Mouse (Mus musculus): ENCODE measurements around the gene Rbfox3. TPM values are rescaled to one million over a fixed set of nuclear protein-coding genes. Genes with fewer than 3 reads are reported as not detected.

Gene Rbfox3
- polyA plus RNA-seq, 1 experiment from 2014 or later: 0.26 TPM

DNA sequence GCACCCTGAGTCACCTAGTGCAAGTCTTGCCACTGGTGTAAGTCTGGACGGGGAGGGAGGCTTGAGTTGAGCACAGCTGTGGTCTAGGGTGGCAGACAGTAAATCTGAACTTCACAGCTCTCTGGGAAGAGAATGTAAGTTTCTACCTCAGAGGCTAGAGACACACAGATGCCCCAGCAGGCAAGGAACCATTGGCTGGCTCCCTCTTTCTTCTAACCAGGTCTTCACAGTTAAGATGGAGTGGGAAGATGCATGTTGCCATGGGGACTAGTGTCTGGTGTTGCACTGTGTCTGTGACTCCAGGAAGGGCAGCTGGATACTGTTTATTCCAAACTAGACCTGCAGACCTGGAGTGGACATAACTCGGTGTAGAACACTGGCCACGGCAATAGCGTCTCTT lies 348.6 kb downstream of the Rbfox3 start:
- WGBS: 79% methylated on average over 4 of the region's 4 CpGs
- Histone ChIP-seq H3K9me3 (no peaks in the 10 kb centered on the region), H3K27ac (no peak overlapping the region), H3K27me3 (peaks cover 40% of the 10 kb centered on the region), H3K4me1 (no peaks in the 10 kb centered on the region), H3K4me3 (no peak overlapping the region), H3K36me3 (no peaks in the 10 kb centered on the region), H3K4me2 (no peak overlapping the region), H3K9ac (no peak overlapping the region)
- no peak for ATAC-seq (ENCODE audit: insufficient number of reproducible peaks, low FRiP score, low TSS enrichment, low read depth)

DNA sequence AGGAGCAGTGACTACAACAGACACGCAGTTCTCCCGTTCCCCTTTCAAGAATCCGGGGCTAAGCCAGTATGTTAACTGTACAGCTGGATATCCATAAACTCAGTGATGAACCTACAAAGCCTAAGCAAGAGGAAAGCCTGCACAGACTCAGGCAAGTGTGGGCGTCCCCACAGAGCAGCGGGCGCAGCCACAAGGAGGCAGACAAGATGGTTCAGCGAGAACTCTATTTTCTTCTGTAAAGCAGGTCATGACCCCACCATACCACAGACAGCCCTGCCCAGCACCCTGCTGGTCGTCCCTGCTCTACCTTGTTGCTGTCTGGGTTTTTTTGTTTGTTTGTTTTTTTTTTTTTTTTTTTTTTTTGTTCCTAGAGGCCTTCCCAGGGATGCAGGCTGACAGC lies 353.2 kb downstream of the Rbfox3 start:
- H3K4me1 ChIP-seq: peaks cover 3% of the 10 kb centered on the region; the same call in 1 of the 2 replicates
- WGBS: 66% methylated on average over 8 of the region's 8 CpGs

DNA sequence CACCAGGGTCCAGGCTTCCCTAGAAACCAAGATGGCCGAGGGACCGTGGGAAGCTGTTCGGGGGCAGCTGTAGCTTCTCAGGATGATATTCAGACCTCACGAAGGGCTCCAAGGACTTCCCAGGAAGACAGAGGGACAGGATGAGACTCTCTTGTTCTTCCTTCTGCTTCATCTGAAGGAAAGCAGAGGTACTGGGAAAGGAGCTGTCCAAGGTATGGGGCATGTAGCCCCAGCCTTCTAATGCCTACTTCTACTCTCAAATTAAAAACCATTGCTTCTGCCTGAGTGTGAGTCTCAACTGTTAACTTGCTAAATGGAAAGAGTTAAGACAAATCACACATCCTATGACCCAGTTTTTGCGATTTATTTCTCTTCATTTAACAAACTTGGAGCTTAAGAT lies 355.8 kb downstream of the Rbfox3 start:
- no peaks in the 10 kb centered on the region for H3K9me3 ChIP-seq
- peaks cover 3% of the 10 kb centered on the region; the same call in 1 of the 2 replicates for H3K4me1 ChIP-seq
- H3K4me2 ChIP-seq: no peak overlapping the region
- no peak overlapping the region for H3K4me3 ChIP-seq
- WGBS: 64% methylated on average over 5 of the region's 5 CpGs
- no peak for ATAC-seq (ENCODE audit: insufficient number of reproducible peaks, low FRiP score, low TSS enrichment, low read depth)
- no peaks in the 10 kb centered on the region for H3K36me3 ChIP-seq
- H3K27ac ChIP-seq: no peak overlapping the region
- H3K27me3 ChIP-seq: peaks cover 16% of the 10 kb centered on the region; the same call in 1 of the 2 replicates
- H3K9ac ChIP-seq: no peak overlapping the region

More for the DNA sequence above, 353.2 kb downstream of the Rbfox3 start:
- no peak for ATAC-seq (ENCODE audit: insufficient number of reproducible peaks, low FRiP score, low TSS enrichment, low read depth)
- Histone ChIP-seq H3K4me3 (no peak overlapping the region), H3K4me2 (no peak overlapping the region), H3K9me3 (no peaks in the 10 kb centered on the region), H3K27me3 (peaks cover 18% of the 10 kb centered on the region; the same call in 1 of the 2 replicates), H3K27ac (no peak overlapping the region), H3K9ac (no peak overlapping the region), H3K36me3 (no peaks in the 10 kb centered on the region)

DNA sequence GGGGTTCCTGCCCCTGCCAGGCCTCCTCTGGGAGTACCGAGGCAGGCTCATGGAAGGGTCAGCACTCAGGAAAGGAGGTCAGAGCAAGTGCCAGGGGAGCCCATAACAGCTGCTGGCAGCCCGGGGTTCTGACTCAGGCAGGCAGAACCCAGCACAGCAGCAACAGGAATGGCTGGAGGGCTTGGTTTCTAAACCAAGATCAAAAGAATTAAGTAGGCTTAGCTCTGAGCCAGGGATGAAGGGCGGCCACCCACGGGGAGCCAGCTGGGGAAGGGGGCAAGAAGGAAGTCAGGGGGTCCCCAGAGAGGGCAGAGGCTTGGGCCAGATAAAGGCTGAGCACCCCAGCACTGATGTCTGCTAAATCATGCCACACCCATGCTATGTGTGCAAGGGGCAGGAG lies 356.9 kb downstream of the Rbfox3 start:
- H3K4me2 ChIP-seq: no peak overlapping the region
- no peak overlapping the region for H3K9ac ChIP-seq
- no peak for ATAC-seq (ENCODE audit: insufficient number of reproducible peaks, low FRiP score, low TSS enrichment, low read depth)
- WGBS: 12% methylated on average over 4 of the region's 4 CpGs
- peaks cover 3% of the 10 kb centered on the region; the same call in 1 of the 2 replicates for H3K4me1 ChIP-seq
- no peaks in the 10 kb centered on the region for H3K36me3 ChIP-seq
- H3K4me3 ChIP-seq: no peak overlapping the region
- H3K27ac ChIP-seq: no peak overlapping the region
- H3K27me3 ChIP-seq: peaks cover 22% of the 10 kb centered on the region
- H3K9me3 ChIP-seq: no peaks in the 10 kb centered on the region

DNA sequence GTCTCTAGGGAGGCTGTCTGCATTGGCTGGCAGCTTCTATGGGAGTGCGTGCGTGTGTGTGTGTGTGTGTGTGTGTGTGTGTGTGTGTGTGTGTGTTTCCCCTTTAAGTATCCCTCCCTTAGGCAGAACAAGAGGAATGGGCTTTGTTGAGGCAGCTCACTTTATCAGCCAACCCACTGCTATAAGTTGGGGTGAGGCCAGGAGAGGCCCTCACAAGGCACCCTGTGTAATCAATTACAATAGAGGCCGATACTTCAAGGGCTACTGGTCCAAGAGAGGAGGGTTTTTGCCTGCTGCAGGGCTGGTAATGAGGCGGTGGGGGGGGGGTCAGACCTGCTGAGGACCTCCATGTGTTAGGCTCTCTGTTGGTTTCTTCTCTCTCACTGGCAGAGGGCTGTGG lies 357.5 kb downstream of the Rbfox3 start:
- Histone ChIP-seq H3K9me3 (no peaks in the 10 kb centered on the region), H3K9ac (no peak overlapping the region), H3K4me2 (no peak overlapping the region), H3K27me3 (peaks cover 22% of the 10 kb centered on the region), H3K4me1 (peaks cover 3% of the 10 kb centered on the region; the same call in 1 of the 2 replicates), H3K4me3 (no peak overlapping the region), H3K27ac (no peak overlapping the region), H3K36me3 (no peaks in the 10 kb centered on the region)
- WGBS: 19% methylated on average over 4 of the region's 4 CpGs
- no peak for ATAC-seq (ENCODE audit: insufficient number of reproducible peaks, low FRiP score, low TSS enrichment, low read depth)

DNA sequence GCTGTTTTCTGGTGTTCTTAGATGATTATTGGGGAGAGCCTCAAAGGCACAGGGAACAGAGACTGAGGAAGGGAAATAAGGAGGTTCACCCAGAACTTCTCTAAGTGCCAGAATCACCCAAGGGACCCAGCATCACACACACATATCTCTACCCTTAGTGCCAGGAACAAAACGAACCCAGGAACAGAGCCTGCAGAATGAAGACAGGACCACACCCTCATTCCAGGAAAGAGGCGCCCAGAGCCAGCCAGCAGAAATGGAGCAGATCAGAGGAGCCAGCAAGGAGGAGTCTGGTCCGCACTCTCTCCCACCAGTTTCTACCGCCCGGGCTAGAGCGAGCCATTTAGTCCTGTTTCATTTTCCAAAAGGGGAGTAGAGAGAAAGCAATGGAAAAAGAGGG lies 358.4 kb downstream of the Rbfox3 start:
- H3K9me3 ChIP-seq: no peaks in the 10 kb centered on the region
- no peak overlapping the region for H3K9ac ChIP-seq
- H3K36me3 ChIP-seq: no peaks in the 10 kb centered on the region
- H3K27me3 ChIP-seq: peaks cover 22% of the 10 kb centered on the region
- no peak overlapping the region for H3K4me2 ChIP-seq
- peaks cover 3% of the 10 kb centered on the region; the same call in 1 of the 2 replicates for H3K4me1 ChIP-seq
- no peak overlapping the region for H3K4me3 ChIP-seq
- WGBS: 41% methylated on average over 6 of the region's 6 CpGs
- no peak for ATAC-seq (ENCODE audit: insufficient number of reproducible peaks, low FRiP score, low TSS enrichment, low read depth)
- H3K27ac ChIP-seq: no peak overlapping the region

DNA sequence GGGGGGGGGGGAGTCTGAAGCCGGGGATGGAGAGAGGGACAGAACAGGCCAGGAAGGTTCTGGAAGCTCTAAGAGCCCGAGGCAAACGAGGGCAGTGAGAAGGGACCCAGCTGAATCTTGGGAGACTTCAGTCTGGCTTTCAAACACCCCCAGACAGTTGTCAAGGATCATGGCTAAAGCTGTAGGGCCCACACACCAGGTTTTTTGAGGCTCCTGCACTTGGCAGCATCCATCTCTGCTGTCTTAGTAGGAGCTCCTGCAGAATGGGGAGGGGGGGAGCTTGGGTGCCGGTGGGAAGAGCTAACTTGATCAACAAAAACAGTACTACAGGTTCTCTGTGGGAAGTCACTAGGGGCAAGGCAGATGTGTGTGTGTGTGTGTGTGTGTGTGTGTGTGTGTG lies 358.9 kb downstream of the Rbfox3 start:
- ATAC-seq (ENCODE audit: insufficient number of reproducible peaks, low FRiP score, low TSS enrichment, low read depth): no peak
- no peak overlapping the region for H3K4me2 ChIP-seq
- no peak overlapping the region for H3K9ac ChIP-seq
- H3K27ac ChIP-seq: no peak overlapping the region
- H3K4me1 ChIP-seq: peaks cover 3% of the 10 kb centered on the region; the same call in 1 of the 2 replicates
- H3K4me3 ChIP-seq: no peak overlapping the region
- no peaks in the 10 kb centered on the region for H3K36me3 ChIP-seq
- peaks cover 22% of the 10 kb centered on the region for H3K27me3 ChIP-seq
- H3K9me3 ChIP-seq: no peaks in the 10 kb centered on the region
- WGBS: 47% methylated on average over 4 of the region's 4 CpGs

DNA sequence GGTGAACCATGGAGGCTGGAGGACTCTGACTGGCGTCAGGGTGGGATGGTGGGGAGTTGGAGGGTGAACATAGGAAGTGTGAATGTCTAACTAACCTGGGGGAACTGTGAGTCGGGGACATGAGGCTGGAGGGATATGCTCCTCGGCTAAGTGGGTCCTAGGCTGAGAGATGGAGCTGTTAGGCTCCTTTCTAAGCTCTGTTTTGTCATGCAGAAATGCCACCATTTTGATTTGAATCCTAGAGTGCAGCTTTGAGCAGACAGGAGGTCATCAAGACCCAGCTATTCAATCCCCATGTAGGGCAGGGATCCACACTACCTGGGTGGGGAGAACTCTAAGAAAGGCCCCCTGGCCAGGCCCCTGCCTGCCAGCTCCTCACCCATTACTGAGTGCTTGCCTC lies 359.7 kb downstream of the Rbfox3 start:
- Histone ChIP-seq H3K36me3 (no peaks in the 10 kb centered on the region), H3K27me3 (peaks cover 22% of the 10 kb centered on the region), H3K9ac (no peak overlapping the region), H3K4me3 (no peak overlapping the region), H3K9me3 (no peaks in the 10 kb centered on the region), H3K4me1 (peaks cover 3% of the 10 kb centered on the region; the same call in 1 of the 2 replicates), H3K27ac (no peak overlapping the region), H3K4me2 (no peak overlapping the region)
- ATAC-seq (ENCODE audit: insufficient number of reproducible peaks, low FRiP score, low TSS enrichment, low read depth): no peak
- 47% methylated on average over 3 of the region's 3 CpGs for WGBS

DNA sequence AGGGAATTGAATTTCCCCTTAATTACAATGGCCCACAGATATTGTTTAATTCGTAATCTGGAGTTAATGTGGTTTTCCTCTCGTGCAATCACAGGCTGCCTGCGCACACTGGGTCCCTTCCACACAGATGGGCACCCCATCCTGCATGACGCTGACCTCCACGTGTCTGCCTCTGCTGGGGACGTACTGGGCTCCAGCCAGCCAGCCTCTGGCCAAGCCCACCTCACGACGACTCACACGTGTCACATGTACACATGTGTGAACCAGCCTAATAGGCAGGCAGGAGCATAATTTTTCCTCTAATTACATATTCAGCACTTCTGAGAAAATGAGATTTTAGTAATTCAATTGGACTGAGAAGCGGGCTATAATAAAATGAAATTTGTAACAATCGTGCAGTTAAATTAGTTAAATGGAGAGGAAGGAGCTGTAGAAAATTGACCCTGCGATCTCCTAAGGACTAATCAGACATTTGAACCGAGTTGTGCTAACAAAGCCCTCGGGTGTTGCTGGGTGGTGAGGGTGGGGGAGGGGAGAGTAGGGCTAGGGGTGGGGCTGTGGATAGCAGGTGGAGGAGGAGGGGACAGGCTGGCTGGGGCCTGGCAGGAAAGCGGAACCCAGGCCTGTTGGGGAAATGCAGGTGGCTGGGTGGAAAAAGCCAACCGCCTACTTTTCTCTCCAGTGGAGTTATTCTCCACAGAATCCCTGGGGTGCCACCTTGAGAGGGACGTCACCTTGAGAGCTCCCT lies 360.4 kb downstream of the Rbfox3 start:
- ATAC-seq (ENCODE audit: insufficient number of reproducible peaks, low FRiP score, low TSS enrichment, low read depth): no peak
- peaks cover 26% of the 10 kb centered on the region for H3K27me3 ChIP-seq

DNA sequence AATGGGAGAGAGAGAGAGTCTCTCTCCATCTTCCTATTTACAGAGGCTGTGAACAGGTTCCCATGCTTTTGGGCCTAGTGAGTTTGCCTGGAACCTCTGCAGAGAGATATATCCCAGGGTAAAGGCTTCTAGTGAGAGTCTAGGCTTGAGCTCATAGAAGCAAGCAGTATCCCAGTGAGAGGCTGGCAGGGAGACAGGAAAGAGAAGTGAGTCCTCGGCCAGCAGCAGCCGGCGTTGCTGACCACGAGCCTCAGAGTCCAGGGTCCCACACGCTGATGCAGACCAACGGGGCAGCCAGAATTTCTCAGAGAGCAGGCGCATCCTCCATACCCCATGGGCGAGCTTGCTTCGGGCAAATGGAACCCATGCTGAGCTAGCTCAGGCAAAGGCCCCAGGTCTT lies 363.2 kb downstream of the Rbfox3 start:
- Histone ChIP-seq H3K27me3 (peaks cover 19% of the 10 kb centered on the region), H3K9ac (no peak overlapping the region), H3K4me1 (no peaks in the 10 kb centered on the region), H3K4me3 (no peak overlapping the region), H3K4me2 (no peak overlapping the region), H3K36me3 (no peaks in the 10 kb centered on the region), H3K9me3 (no peaks in the 10 kb centered on the region), H3K27ac (no peak overlapping the region)
- no peak for ATAC-seq (ENCODE audit: insufficient number of reproducible peaks, low FRiP score, low TSS enrichment, low read depth)
- 84% methylated on average over 9 of the region's 9 CpGs for WGBS

More for the DNA sequence above, 360.4 kb downstream of the Rbfox3 start:
- H3K4me2 ChIP-seq: no peak overlapping the region
- WGBS: 25% methylated on average over 17 of the region's 17 CpGs
- H3K4me1 ChIP-seq: peaks cover 3% of the 10 kb centered on the region; the same call in 1 of the 2 replicates
- H3K9me3 ChIP-seq: no peaks in the 10 kb centered on the region
- no peaks in the 10 kb centered on the region for H3K36me3 ChIP-seq
- no peak overlapping the region for H3K27ac ChIP-seq
- no peak overlapping the region for H3K9ac ChIP-seq
- H3K4me3 ChIP-seq: no peak overlapping the region

DNA sequence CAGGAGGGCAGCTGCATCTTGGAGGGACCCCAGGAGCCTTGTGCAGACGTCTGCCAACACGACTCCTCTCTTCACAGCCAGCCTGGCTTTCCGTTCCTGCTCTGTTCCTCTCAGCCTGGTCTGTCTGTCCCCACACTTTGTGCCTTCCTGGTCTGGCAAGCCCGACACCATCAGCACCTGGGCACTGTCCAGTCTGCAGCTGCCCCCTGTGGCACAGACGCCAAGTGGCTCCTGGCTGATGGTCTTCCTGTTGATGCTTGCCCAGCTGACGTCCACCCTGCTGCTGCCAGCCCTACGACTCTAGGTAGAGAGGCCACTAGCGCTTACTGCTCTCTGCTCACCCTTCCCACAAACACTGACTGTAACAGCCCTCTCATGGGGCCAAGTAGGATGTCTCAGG lies 365.1 kb downstream of the Rbfox3 start:
- no peak for ATAC-seq (ENCODE audit: insufficient number of reproducible peaks, low FRiP score, low TSS enrichment, low read depth)
- Histone ChIP-seq H3K4me2 (no peak overlapping the region), H3K4me3 (no peak overlapping the region), H3K4me1 (no peaks in the 10 kb centered on the region), H3K27me3 (peaks cover 12% of the 10 kb centered on the region), H3K27ac (no peak overlapping the region), H3K36me3 (no peaks in the 10 kb centered on the region), H3K9ac (no peak overlapping the region), H3K9me3 (no peaks in the 10 kb centered on the region)
- 73% methylated on average over 8 of the region's 8 CpGs for WGBS

DNA sequence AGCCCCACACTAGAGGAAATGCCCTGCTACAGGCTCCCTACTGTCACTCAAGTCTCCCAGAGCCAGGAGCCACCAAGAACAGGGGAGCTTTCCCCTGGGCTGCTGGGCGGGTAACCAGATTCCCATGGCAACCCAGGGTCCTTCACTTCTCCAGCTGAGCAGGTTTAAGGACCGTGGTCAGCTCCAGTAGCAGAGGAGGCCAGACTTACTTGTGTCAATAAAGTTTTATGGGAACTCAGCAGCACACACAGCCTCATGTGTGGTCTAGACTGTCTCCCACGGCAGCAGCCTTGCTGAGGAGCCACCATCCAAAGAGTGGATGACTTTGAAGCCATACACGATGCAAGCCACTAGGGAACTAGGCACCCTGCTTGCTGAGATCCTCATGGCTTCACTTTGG lies 365.7 kb downstream of the Rbfox3 start:
- ATAC-seq (ENCODE audit: insufficient number of reproducible peaks, low FRiP score, low TSS enrichment, low read depth): no peak
- H3K36me3 ChIP-seq: no peaks in the 10 kb centered on the region
- no peaks in the 10 kb centered on the region for H3K9me3 ChIP-seq
- no peaks in the 10 kb centered on the region for H3K4me1 ChIP-seq
- H3K9ac ChIP-seq: no peak overlapping the region
- no peak overlapping the region for H3K27ac ChIP-seq
- H3K4me3 ChIP-seq: no peak overlapping the region
- H3K27me3 ChIP-seq: peaks cover 13% of the 10 kb centered on the region
- WGBS: 13% methylated on average over 4 of the region's 4 CpGs
- no peak overlapping the region for H3K4me2 ChIP-seq
